Mouse (Mus musculus) stomach, embryonic 16.5 days (tissue): Measurements from ENCODE around the gene Fam213b. TPM values are rescaled to one million over a fixed set of nuclear protein-coding genes. Genes with fewer than 3 reads are reported as not detected.

Experiments used
- ATAC-seq: fragments of 200-750 bp; cut with Nextera tagmentation; 2 replicates; pipeline ENCODE4 v1.8.0; 2017; ENCODE audit warnings: moderate number of reproducible peaks, moderate TSS enrichment; ENCODE audit not compliant: insufficient read depth, low FRiP score
- H3K27ac ChIP-seq: fragments of 300-500 bp; sonication (generic); 2 replicates; pipeline ENCODE4 v1.5.1; 2014; ENCODE audit warnings: low read length
- H3K27me3 ChIP-seq: fragments of 300-500 bp; sonication (generic); 2 replicates; pipeline ENCODE4 v1.6.1; 2014; ENCODE audit warnings: low read length, control low read depth, mixed read lengths; ENCODE audit not compliant: control insufficient read depth, insufficient read depth
- H3K36me3 ChIP-seq: fragments of 300-500 bp; sonication (generic); 2 replicates; pipeline ENCODE4 v1.6.1; 2014; ENCODE audit warnings: low read length; ENCODE audit not compliant: control insufficient read depth, insufficient read depth
- H3K4me1 ChIP-seq: fragments of 300-500 bp; sonication (generic); 2 replicates; pipeline ENCODE4 v1.6.1; 2014; ENCODE audit warnings: low read length, control low read depth, mixed read lengths; ENCODE audit not compliant: control insufficient read depth, insufficient read depth
- H3K4me2 ChIP-seq: fragments of 300-500 bp; sonication (generic); 2 replicates; pipeline ENCODE4 v1.6.1; 2014; ENCODE audit warnings: low read depth, low read length, mixed read lengths
- H3K4me3 ChIP-seq: fragments of 300-500 bp; sonication (generic); replicated peaks from 2 replicates; pipeline ENCODE4 v1.5.1; 2014; ENCODE audit warnings: mild to moderate bottlenecking, low read length
- H3K9ac ChIP-seq: fragments of 300-500 bp; sonication (generic); 2 replicates; pipeline ENCODE4 v1.6.1; 2014; ENCODE audit warnings: low read length
- H3K9me3 ChIP-seq: fragments of 300-500 bp; sonication (generic); replicated peaks from 2 replicates; pipeline ENCODE4 v1.6.1; 2016; ENCODE audit warnings: low read length, control low read depth; ENCODE audit not compliant: control insufficient read depth
- WGBS: fragments of 180-500 bp; shearing (Covaris S2); extraction: QIAGEN DNeasy Blood & Tissue Kit; methylation state at CpG from one replicate; pipeline ENCODE4 v1.1.7; 2014; 5-methylcytosine and 5-hydroxymethylcytosine counted together
- polyA plus RNA-seq: library from polyadenylated mRNA; unstranded; fragments of >200 nt; fragmentation: Nextera tagmentation; extraction: Ambion mirVana; gene quantifications from 2 replicates; pipeline ENCODE4 v1.2.1, GENCODE M21; 2015

Fam213b gene
- polyA plus RNA-seq, 1 experiment from 2014 or later = 34.1 TPM

DNA sequence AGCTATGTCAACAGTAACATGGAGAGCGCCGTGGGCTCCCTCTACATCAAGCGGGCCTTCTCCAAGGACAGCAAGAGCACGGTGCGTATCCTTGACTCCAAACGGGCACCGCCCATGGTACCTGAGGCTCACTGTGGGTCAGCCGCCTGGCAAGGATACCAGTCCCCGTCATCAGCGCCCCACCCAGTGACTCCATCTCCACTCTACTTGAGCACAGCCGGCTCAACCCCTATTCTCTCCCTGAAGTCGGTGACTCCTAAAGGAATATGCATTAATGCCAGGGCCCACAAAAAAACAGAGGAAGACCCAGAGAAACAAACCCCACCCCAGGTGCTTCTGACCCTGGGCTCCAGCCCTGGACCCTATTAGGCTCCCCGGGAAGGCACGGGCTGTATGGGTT is 8.0 kb downstream of the Fam213b start:
- 80% methylated on average over 14 of the region's 14 CpGs for WGBS
- H3K27ac ChIP-seq = no peak overlapping the region
- H3K36me3 ChIP-seq = no peaks in the 10 kb centered on the region
- no peaks in the 10 kb centered on the region for H3K9me3 ChIP-seq
- no peak overlapping the region for H3K9ac ChIP-seq
- H3K4me1 ChIP-seq = no peaks in the 10 kb centered on the region
- no peaks in the 10 kb centered on the region for H3K27me3 ChIP-seq
- no peak for ATAC-seq
- no peak overlapping the region for H3K4me3 ChIP-seq
- no peak overlapping the region for H3K4me2 ChIP-seq

DNA sequence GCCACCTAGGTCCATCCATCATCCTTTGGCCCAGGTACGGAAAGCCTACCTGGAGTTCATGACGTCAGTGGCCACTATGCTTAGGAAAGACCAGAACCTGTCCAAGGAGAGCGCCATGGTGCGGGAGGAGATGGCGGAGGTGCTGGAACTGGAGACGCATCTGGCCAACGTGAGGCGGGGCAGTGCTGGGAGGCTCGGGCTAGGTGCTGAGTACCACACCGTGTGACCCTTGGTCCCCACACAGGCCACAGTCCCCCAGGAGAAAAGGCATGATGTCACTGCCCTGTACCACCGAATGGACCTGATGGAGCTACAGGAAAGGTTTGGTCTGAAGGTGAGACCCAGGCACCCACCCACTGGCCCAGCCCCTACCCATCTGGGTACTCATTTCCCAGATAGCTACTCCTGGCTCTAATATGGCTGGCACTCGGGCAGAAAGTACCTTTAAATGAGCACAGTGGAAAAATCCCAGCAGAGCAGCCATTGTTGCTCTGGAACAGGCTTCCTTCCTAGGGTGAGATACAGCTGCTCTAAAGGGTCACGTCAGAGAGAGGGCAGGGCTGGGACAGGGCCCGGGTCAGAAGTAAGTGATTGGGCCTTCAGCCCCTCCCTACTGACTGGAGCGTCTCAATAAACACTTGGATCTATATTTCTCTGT is 11.2 kb downstream of the Fam213b start:
- WGBS = 78% methylated on average over 15 of the region's 15 CpGs
- Histone ChIP-seq H3K9me3 (no peaks in the 10 kb centered on the region), H3K9ac (no peak overlapping the region), H3K27ac (no peak overlapping the region), H3K4me1 (no peaks in the 10 kb centered on the region), H3K4me2 (no peak overlapping the region), H3K27me3 (no peaks in the 10 kb centered on the region), H3K36me3 (no peaks in the 10 kb centered on the region), H3K4me3 (no peak overlapping the region)
- ATAC-seq = 0 out of 2 replicates have a peak, but pooled peaks have one; percentile 5

- ATAC-seq = 0 out of 2 replicates have a peak, but pooled peaks have one; percentile 3
- no peaks in the 10 kb centered on the region for H3K9me3 ChIP-seq
- no peaks in the 10 kb centered on the region for H3K4me1 ChIP-seq
- no peak overlapping the region for H3K9ac ChIP-seq
- H3K4me2 ChIP-seq = no peak overlapping the region
- 60% methylated on average over 13 of the region's 13 CpGs for WGBS
- no peaks in the 10 kb centered on the region for H3K36me3 ChIP-seq
- H3K4me3 ChIP-seq = no peak overlapping the region
- H3K27me3 ChIP-seq = no peaks in the 10 kb centered on the region
- H3K27ac ChIP-seq = no peak overlapping the region
Measured at GRCm38 (mm10) chr4:154886876-154887592, 11.9 kb downstream of the Fam213b start.

DNA sequence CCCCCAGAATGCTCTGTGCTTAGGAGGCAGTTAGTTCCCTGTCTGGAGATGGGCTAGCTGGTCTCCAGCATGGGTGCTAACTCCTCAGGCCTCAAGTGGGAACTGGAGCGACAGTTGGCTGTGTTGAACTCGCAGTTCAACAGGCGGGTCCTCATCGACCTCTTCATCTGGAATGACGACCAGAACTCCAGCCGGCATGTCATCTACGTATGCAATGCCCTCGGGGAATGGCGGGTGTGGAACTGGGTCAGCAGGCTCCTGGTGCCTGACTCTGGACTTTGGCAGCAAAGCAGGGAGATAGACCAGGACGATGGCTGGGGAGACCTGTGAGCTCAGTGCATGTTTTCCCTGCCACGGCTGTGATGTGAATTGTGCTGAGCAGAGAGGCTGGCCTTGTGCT is 13.5 kb downstream of the Fam213b start:
- Histone ChIP-seq H3K27me3 (no peaks in the 10 kb centered on the region), H3K4me1 (no peaks in the 10 kb centered on the region), H3K9ac (no peak overlapping the region), H3K4me3 (no peak overlapping the region), H3K36me3 (no peaks in the 10 kb centered on the region), H3K4me2 (no peak overlapping the region), H3K9me3 (no peaks in the 10 kb centered on the region), H3K27ac (no peak overlapping the region)
- 79% methylated on average over 11 of the region's 11 CpGs for WGBS
- ATAC-seq = no peak

GRCm38 (mm10) chr4:154882014-154882659 is 16.8 kb downstream of the Fam213b start:
- Histone ChIP-seq H3K9me3 (no peaks in the 10 kb centered on the region), H3K27me3 (no peaks in the 10 kb centered on the region), H3K4me1 (peaks cover 5% of the 10 kb centered on the region), H3K4me2 (no peak overlapping the region), H3K36me3 (no peaks in the 10 kb centered on the region), H3K4me3 (no peak overlapping the region), H3K9ac (peak overlapping the region; percentile 11; the same call in 1 of the 2 replicates), H3K27ac (no peak overlapping the region)
- WGBS = 23% methylated on average over 14 of the region's 14 CpGs
- ATAC-seq = no peak

- Histone ChIP-seq H3K4me2 (no peak overlapping the region), H3K27ac (no peak overlapping the region), H3K36me3 (no peaks in the 10 kb centered on the region), H3K9ac (0 out of 2 replicates have a peak overlapping the region, but pooled peaks have one; percentile 7), H3K4me1 (peaks cover 5% of the 10 kb centered on the region), H3K27me3 (no peaks in the 10 kb centered on the region), H3K9me3 (no peaks in the 10 kb centered on the region), H3K4me3 (no peak overlapping the region)
- ATAC-seq = no peak
- 66% methylated on average over 6 of the region's 6 CpGs for WGBS
Measured at GRCm38 (mm10) chr4:154880730-154881129, 18.2 kb downstream of the Fam213b start.

- H3K9ac ChIP-seq = peak overlapping the region; percentile 71
- WGBS = 8% methylated on average over 18 of the region's 18 CpGs
Measured at GRCm38 (mm10) chr4:154877864-154878548, 20.9 kb downstream of the Fam213b start.

GRCm38 (mm10) chr4:154873186-154873585 is 25.7 kb downstream of the Fam213b start:
- Histone ChIP-seq H3K4me3 (no peak overlapping the region), H3K4me1 (peaks cover 1% of the 10 kb centered on the region), H3K4me2 (no peak overlapping the region), H3K9me3 (no peaks in the 10 kb centered on the region), H3K36me3 (no peaks in the 10 kb centered on the region), H3K9ac (no peak overlapping the region), H3K27ac (no peak overlapping the region), H3K27me3 (no peaks in the 10 kb centered on the region; the same call in 1 of the 2 replicates)
- 59% methylated on average over 6 of the region's 6 CpGs for WGBS
- no peak for ATAC-seq

More at GRCm38 (mm10) chr4:154877864-154878548, 20.9 kb downstream of the Fam213b start:
- peak overlapping the region; percentile 82 for H3K27ac ChIP-seq
- H3K4me2 ChIP-seq = peak overlapping the region; percentile 59
- peak overlapping the region; percentile 36 for H3K4me3 ChIP-seq
- no peaks in the 10 kb centered on the region for H3K9me3 ChIP-seq
- no peaks in the 10 kb centered on the region; the same call in 1 of the 2 replicates for H3K27me3 ChIP-seq
- ATAC-seq = peak; percentile 97
- peaks cover 5% of the 10 kb centered on the region for H3K4me1 ChIP-seq
- H3K36me3 ChIP-seq = no peaks in the 10 kb centered on the region
